ENCODE assay signal across 11 mouse cellular contexts in the genomic region with DNA sequence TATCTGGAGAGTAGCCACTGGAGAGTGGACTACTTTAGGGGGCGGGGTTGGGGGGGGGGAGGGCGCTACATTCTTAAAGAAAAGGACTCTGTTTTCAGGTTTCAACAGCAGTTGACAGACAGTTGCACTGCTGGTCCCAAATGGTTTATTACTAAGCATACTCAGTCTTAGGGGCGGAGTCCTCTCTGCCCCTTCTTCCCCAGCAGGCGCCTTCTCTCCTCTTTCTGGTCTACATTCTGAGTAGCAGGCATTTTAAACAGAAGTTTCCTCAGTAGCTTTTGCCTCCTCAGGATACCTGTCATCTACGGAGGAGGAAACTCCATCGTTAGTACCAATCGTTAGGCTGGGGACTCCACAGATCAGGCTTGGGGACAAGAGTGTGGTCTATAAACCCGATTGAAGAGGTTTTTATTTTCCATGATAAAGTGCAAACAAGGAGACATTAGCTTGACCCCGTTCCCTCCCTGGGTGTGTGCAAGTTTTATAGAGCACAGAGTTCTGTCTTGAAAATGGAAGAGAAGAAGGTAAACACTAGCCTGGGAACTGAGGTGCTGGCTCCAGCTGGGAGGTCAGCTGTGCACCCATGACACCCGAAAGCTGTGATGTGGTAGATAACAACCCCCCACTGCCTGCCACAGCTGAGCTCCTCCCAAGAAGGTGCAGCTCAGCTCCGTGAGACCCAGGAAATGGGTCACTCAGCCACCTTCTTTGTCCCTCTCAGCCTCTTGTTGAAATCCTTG.
DNase-seq lines count a peak whose midpoint lies in the region; ATAC-seq lines count a peak whose summit lies in the region.
"Had no signal": no experiment of that assay in that cellular context is flagged by ENCODE, and none has a peak within 500 bp of the region (broad histone marks: within the 10 kb centered on the region; RNA-seq: fewer than 3 reads in every experiment).

No protein-coding gene starts in this region.

- intact Hi-C loops in left cerebral cortex, postnatal 4 days (cut with DNase I), result loop anchor here (10.0 kb wide), 2 partner anchors 100 to 590 kb away; no protein-coding TSS in a partner anchor

- H3K4me3 ChIP-seq in midbrain, embryonic 10.5 days, result no peak overlapping the region
- no peak overlapping the region for H3K4me3 ChIP-seq in midbrain, embryonic 11.5 days (ENCODE audit: low read depth, low read length)
- H3K4me3 ChIP-seq: forebrain, embryonic 12.5 days had no signal

- no peaks in the 10 kb centered on the region for H3K27me3 ChIP-seq in midbrain, embryonic 10.5 days (ENCODE audit: low read depth, poor library complexity, severe bottlenecking)
- no peaks in the 10 kb centered on the region for H3K27me3 ChIP-seq in midbrain, embryonic 11.5 days (ENCODE audit: control insufficient read depth, insufficient read depth, low read length)
- H3K27me3 ChIP-seq: forebrain, embryonic 12.5 days had no signal

- H3K4me1 ChIP-seq in midbrain, embryonic 10.5 days, result peaks cover 30% of the 10 kb centered on the region
- H3K4me1 ChIP-seq in midbrain, embryonic 11.5 days (ENCODE audit: control insufficient read depth, insufficient read depth, low read length), result peaks cover 9% of the 10 kb centered on the region; the same call in 1 of the 2 replicates

- WGBS in midbrain, embryonic 10.5 days, result 53% methylated on average over 11 of the region's 11 CpGs
- WGBS in midbrain, embryonic 11.5 days, result 58% methylated on average over 11 of the region's 11 CpGs

- no peak overlapping the region for H3K9ac ChIP-seq in midbrain, embryonic 11.5 days (ENCODE audit: low read length)
- H3K9ac ChIP-seq: forebrain, embryonic 12.5 days had no signal

- DNase-seq in midbrain, embryonic 10.5 days (ENCODE audit: low spot score), result no peak
- DNase-seq in midbrain, embryonic 11.5 days (ENCODE audit: low spot score, missing footprints), result no peak
- peak; percentile 79 to 88 for DNase-seq in thymus, postnatal 36 days
- DNase-seq in ovary, adult 18-20 months (ENCODE audit: low spot score), result no peak
- no peak for DNase-seq in left cerebral cortex, postnatal 4 days
- DNase-seq in adrenal gland, postnatal 4 days (ENCODE audit: low spot score in 2 of 2), result no peak
- DNase-seq: cerebellum, adult 9-10 months had no signal

- H3K27ac ChIP-seq in midbrain, embryonic 10.5 days (replicated peaks), result 0 out of 2 replicates have a peak overlapping the region, but pooled peaks have one; percentile 17
- H3K27ac ChIP-seq in midbrain, embryonic 11.5 days (ENCODE audit: low read depth, low read length), result no peak overlapping the region
- H3K27ac ChIP-seq: forebrain, embryonic 12.5 days; hindbrain, postnatal 0 days had no signal

- H3K36me3 ChIP-seq in midbrain, embryonic 10.5 days, result no peaks in the 10 kb centered on the region
- H3K36me3 ChIP-seq in midbrain, embryonic 11.5 days (ENCODE audit: control insufficient read depth, insufficient read depth, low read length), result no peaks in the 10 kb centered on the region
- H3K36me3 ChIP-seq: forebrain, embryonic 12.5 days had no signal

- no peak overlapping the region for H3K4me2 ChIP-seq in midbrain, embryonic 11.5 days
- H3K4me2 ChIP-seq: forebrain, embryonic 12.5 days had no signal

- ATAC-seq in midbrain, embryonic 11.5 days (ENCODE audit: low FRiP score), result no peak
- ATAC-seq in inflammation-experienced regulatory T-cells, adult 6 months, result peak; percentile 77
- peak; percentile 48; the same call in 1 of the 2 replicates for ATAC-seq in megakaryocyte-erythroid progenitor cell, adult 5-6 weeks (replicated peaks; ENCODE audit: low FRiP score, low TSS enrichment, poor library complexity, severe bottlenecking)
- ATAC-seq: hindbrain, postnatal 0 days had no signal

- H3K9me3 ChIP-seq in midbrain, embryonic 10.5 days (replicated peaks), result no peaks in the 10 kb centered on the region
- H3K9me3 ChIP-seq in midbrain, embryonic 11.5 days (ENCODE audit: control insufficient read depth, low read length), result no peaks in the 10 kb centered on the region
- H3K9me3 ChIP-seq: forebrain, embryonic 12.5 days had no signal

Comparison
In these comparisons a context has a peak if more than half of its experiments do, and no peak if none do; other contexts are left out.
1. DNase-seq: peak in thymus, postnatal 36 days (2 of 2); none in midbrain, embryonic 10.5 days (single experiment), midbrain, embryonic 11.5 days (single experiment), ovary, adult 18-20 months (single experiment), left cerebral cortex, postnatal 4 days (single experiment) and adrenal gland, postnatal 4 days (0 of 2).